Mouse (Mus musculus): ENCODE results near the gene Kdm4c.

DNA sequence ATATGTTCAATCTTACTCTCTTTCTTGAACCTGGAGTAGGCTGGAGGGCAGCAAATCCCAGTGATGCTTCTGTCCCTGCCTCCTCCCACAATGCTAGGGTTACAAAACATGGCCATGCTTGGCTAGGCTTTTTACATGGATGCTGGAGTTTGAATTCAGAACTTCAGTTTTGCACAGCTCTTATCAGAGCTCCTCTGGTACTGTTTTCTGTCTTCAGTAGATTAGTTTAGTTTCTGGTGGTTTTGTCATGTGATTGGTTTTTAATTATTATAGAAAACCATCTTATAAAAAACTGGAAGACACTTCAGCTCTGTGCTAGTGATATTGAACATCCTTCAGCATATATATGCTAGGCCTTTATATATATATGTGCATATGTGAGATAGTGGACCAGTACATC lies 19.6 kb downstream of the Kdm4c start:
- no peak for TF ChIP-seq POLR2A (IDR thresholded peaks at IDR 0.05; ENCODE audit: low read depth, low read length)
- no peak for TF ChIP-seq CTCF (conservative IDR thresholded peaks at IDR 0.05; ENCODE audit: insufficient read depth, insufficient read length, low read depth, low read length)
